Mouse (Mus musculus) frontal cortex, adult (tissue): ENCODE data around the gene Cacnb2.

ENCODE experiments used
- ATAC-seq: cut with Nextera tagmentation; 2 replicates; pipeline ENCODE4 v1.9.2; 2017; ENCODE audit warnings: mild to moderate bottlenecking, moderate library complexity, mixed read lengths; ENCODE audit not compliant: low TSS enrichment

Cacnb2 gene

GRCm38 (mm10) chr2:14602788-14603187 lies at the start of gene Cacnb2:
Gene Cacnb2, plus strand, starts transcription at chr2:14603088.
- ATAC-seq, result no peak

GRCm38 (mm10) chr2:14568020-14568419 lies 34.9 kb upstream of the Cacnb2 start:
- ATAC-seq, result no peak

GRCm38 (mm10) chr2:14571300-14571699 lies 31.6 kb upstream of the Cacnb2 start:
- ATAC-seq, result no peak

GRCm38 (mm10) chr2:14589541-14589940 lies 13.3 kb upstream of the Cacnb2 start:
- no peak for ATAC-seq

- ATAC-seq, result no peak
Observed at GRCm38 (mm10) chr2:14597909-14598563, 4.9 kb upstream of the Cacnb2 start.

GRCm38 (mm10) chr2:14603784-14604781 lies 1.2 kb downstream of the Cacnb2 start:
- ATAC-seq, result peak; percentile 77

- ATAC-seq, result peak; percentile 13; the same call in 1 of the 2 replicates
Observed at GRCm38 (mm10) chr2:14604791-14605190, 1.9 kb downstream of the Cacnb2 start.

- peak; percentile 25; the same call in 1 of the 2 replicates for ATAC-seq
Observed at GRCm38 (mm10) chr2:14605207-14605606, 2.3 kb downstream of the Cacnb2 start.

- no peak for ATAC-seq
Observed at GRCm38 (mm10) chr2:14608606-14609005, 5.7 kb downstream of the Cacnb2 start.

GRCm38 (mm10) chr2:14612705-14613104 lies 9.8 kb downstream of the Cacnb2 start:
- 0 out of 2 replicates have a peak, but pooled peaks have one; percentile 41 for ATAC-seq

GRCm38 (mm10) chr2:14616361-14616760 lies 13.5 kb downstream of the Cacnb2 start:
- no peak for ATAC-seq

GRCm38 (mm10) chr2:14620120-14620853 lies 17.4 kb downstream of the Cacnb2 start:
- no peak for ATAC-seq

GRCm38 (mm10) chr2:14620891-14621290 lies 18.0 kb downstream of the Cacnb2 start:
- no peak for ATAC-seq

- no peak for ATAC-seq
Observed at GRCm38 (mm10) chr2:14623820-14624219, 20.9 kb downstream of the Cacnb2 start.

GRCm38 (mm10) chr2:14629814-14630492 lies 27.1 kb downstream of the Cacnb2 start:
- ATAC-seq, result no peak

GRCm38 (mm10) chr2:14631590-14631989 lies 28.7 kb downstream of the Cacnb2 start:
- no peak; the same call in 1 of the 2 replicates for ATAC-seq

- ATAC-seq, result no peak
Observed at GRCm38 (mm10) chr2:14633202-14633601, 30.3 kb downstream of the Cacnb2 start.

- ATAC-seq, result no peak
Observed at GRCm38 (mm10) chr2:14639266-14639665, 36.4 kb downstream of the Cacnb2 start.

- ATAC-seq, result no peak
Observed at GRCm38 (mm10) chr2:14639877-14640276, 37.0 kb downstream of the Cacnb2 start.

GRCm38 (mm10) chr2:14641040-14641439 lies 38.2 kb downstream of the Cacnb2 start:
- peak; percentile 94 for ATAC-seq

- ATAC-seq, result no peak
Observed at GRCm38 (mm10) chr2:14651268-14651667, 48.4 kb downstream of the Cacnb2 start.
